Mouse (Mus musculus) testis, adult 2 months (tissue): Measurements from ENCODE around the gene Pter.

Experiments used
- CTCF ChIP-seq: fragments of 200-500 bp; IDR thresholded peaks from 2 replicates; pipeline ENCODE4 v1.5.1; 2012; ENCODE audit warnings: low read depth, mild to moderate bottlenecking, inconsistent platforms, low read length, moderate library complexity; ENCODE audit not compliant: control insufficient read depth, insufficient read depth, insufficient replicate concordance
- POLR2A ChIP-seq: fragments of 200-500 bp; IDR thresholded peaks from 2 replicates; pipeline ENCODE4 v1.6.1; 2012; ENCODE audit warnings: low read depth, mild to moderate bottlenecking, inconsistent platforms, low read length, moderate library complexity; ENCODE audit not compliant: control insufficient read depth

DNA sequence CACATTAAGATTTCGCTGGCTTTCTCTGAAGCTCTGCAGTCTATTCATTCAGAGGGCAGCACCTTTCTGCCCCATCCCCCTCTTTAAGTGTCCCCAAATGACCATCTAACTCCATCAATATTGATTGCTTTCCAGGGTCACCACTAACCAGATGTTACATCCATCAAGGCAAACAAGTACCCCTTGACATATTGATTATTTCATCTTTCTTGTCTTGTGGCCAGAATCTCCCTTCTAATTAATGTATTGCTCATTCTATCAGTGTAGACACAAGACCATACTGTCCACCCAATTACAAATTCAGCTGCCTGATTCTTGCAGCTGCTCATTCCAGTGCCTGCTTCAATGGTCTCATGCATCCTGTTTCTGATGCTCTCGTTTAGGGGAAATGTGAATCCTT lies 36.8 kb upstream of the Pter start:
- no peak for TF ChIP-seq POLR2A
- TF ChIP-seq CTCF: no peak
